Mouse (Mus musculus): ENCODE results near the gene Grik2.

DNA sequence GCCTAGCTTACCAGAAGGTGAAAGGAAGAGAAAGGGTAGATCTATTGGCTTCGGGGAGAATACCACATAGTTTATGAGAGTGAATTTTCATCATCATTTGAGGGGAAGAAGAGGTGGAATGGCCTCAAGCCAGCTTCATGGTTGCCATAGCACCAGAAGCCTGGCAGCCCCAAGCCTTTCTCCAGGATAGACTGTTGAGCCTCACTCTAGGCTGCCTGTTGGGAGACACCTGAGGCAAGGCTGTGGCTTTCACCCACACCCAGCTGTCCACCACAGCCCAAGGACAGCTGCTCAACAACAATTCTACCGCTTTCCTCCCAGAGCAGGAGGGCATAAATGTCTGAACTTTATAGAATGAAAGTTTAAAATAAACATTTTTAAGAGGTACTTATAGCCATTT lies 8.1 kb downstream of the Grik2 start:
- TF ChIP-seq CTCF (IDR thresholded peaks at IDR 0.05; ENCODE audit: borderline replicate concordance, control insufficient read depth, extremely low read depth, insufficient read depth, low read length, poor library complexity), result no peak
- TF ChIP-seq POLR2A (IDR thresholded peaks at IDR 0.05; ENCODE audit: control insufficient read depth, extremely low read depth, insufficient read depth, low read length, poor library complexity), result no peak

Data from thymus, adult 2 months (tissue).